Mouse (Mus musculus): ENCODE measurements at regions not wholly inside any gene's neighbourhood (a gene's known extent, or its start where the extent isn't known, plus 50 kb on each side); places are given as distances from the start of the nearest gene placed in this dataset.

DNA sequence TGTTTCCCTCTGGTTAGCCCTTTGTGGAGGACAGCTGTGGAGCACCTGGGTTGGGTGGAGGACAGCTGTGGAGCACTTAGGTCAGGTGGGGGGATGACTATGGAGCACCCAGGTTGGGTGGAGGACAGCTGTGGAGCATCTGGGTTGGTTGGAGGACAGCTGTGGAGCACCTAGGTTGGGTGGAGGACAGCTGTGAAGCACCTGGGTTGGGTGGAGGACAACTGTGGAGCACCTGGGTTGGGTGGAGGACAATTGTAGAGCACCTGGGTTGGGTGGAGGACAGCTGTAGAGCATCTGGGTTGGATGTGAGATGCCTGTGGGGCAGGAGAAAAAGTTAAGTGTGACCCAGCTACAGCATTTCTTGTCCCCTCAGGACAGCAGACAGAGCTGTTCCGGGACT is 77.1 kb upstream of the Mrps10 start:
- Histone ChIP-seq H3K4me2 (ENCODE audit: low read depth, low read length) (no peak overlapping the region), H3K27ac (no peak overlapping the region), H3K36me3 (ENCODE audit: insufficient read depth, low read length) (peaks cover 4% of the 10 kb centered on the region; the same call in 1 of the 2 replicates), H3K27me3 (ENCODE audit: insufficient read depth, low read length) (no peaks in the 10 kb centered on the region), H3K4me1 (ENCODE audit: insufficient read depth, low read length) (0 out of 2 replicates have a peak, but pooled peaks cover 9% of the 10 kb centered on the region), H3K9ac (replicated peaks; ENCODE audit: low read length) (no peak overlapping the region), H3K4me3 (ENCODE audit: low read length) (no peak overlapping the region), H3K9me3 (ENCODE audit: low read length) (no peaks in the 10 kb centered on the region)
- TF ChIP-seq CTCF (IDR thresholded peaks at IDR 0.05; ENCODE audit: low read depth), result no peak
- 100% methylated on average over 1 of the region's 1 CpGs for WGBS
- no peak for ATAC-seq
- DNase-seq (ENCODE audit: low spot score), result no peak

DNA sequence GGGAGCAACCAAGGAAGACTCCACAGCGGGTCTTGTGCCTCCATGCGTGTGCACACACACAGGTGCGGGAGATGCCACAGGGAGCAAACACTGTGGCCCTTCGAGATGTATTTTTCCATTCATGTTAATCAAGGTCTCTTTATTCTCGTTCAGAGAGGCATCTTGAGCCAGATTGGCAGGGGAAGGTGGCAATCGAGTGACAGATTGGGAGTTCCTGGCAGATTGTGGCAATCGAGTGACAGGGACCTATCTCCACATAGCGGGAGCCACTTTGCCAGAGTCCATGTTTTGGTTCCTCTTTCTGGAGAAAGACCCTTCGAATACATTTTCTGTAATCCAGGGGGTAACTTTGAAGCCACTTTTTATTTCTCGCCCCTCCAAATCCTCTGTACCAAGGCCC is 83.1 kb upstream of the Mrps10 start:
- Histone ChIP-seq H3K4me2 (ENCODE audit: low read depth, low read length) (no peak overlapping the region), H3K27me3 (ENCODE audit: insufficient read depth, low read length) (no peaks in the 10 kb centered on the region), H3K36me3 (ENCODE audit: insufficient read depth, low read length) (peaks cover 4% of the 10 kb centered on the region; the same call in 1 of the 2 replicates), H3K9ac (replicated peaks; ENCODE audit: low read length) (no peak overlapping the region), H3K9me3 (ENCODE audit: low read length) (no peaks in the 10 kb centered on the region), H3K4me3 (ENCODE audit: low read length) (no peak overlapping the region), H3K27ac (no peak overlapping the region), H3K4me1 (ENCODE audit: insufficient read depth, low read length) (no peaks in the 10 kb centered on the region)
- DNase-seq (ENCODE audit: low spot score) (no peak), ATAC-seq (no peak)
- WGBS, result 92% methylated on average over 10 of the region's 10 CpGs
- no peak for TF ChIP-seq CTCF (IDR thresholded peaks at IDR 0.05; ENCODE audit: low read depth)

DNA sequence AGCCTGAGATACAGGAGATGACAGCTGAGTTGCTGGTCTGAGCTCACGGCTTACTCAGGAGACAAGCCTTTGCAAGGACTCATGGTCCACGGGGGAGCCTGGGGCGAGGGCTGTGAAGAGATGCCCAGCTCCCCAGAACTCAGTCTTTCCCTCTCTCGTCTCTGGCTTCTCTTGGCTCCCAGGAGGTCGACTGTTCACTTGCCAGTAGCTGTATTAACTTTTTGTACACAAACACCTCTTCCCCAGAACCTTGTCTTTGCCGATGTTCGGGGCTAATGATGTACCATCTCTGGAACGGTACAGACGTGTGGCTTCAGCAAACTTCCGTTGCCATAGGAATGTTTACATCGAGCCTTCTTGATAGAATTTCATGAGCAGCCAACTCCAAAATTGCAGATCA is 84.5 kb upstream of the Mrps10 start:
- H3K36me3 ChIP-seq (ENCODE audit: insufficient read depth, low read length), result peaks cover 4% of the 10 kb centered on the region; the same call in 1 of the 2 replicates
- H3K27me3 ChIP-seq (ENCODE audit: insufficient read depth, low read length), result no peaks in the 10 kb centered on the region
- no peak overlapping the region for H3K4me2 ChIP-seq (ENCODE audit: low read depth, low read length)
- 79% methylated on average over 11 of the region's 11 CpGs for WGBS
- no peaks in the 10 kb centered on the region for H3K4me1 ChIP-seq (ENCODE audit: insufficient read depth, low read length)
- H3K9ac ChIP-seq (replicated peaks; ENCODE audit: low read length), result no peak overlapping the region
- H3K27ac ChIP-seq, result no peak overlapping the region
- TF ChIP-seq CTCF (IDR thresholded peaks at IDR 0.05; ENCODE audit: low read depth), result no peak
- ATAC-seq, result no peak
- no peaks in the 10 kb centered on the region for H3K9me3 ChIP-seq (ENCODE audit: low read length)
- H3K4me3 ChIP-seq (ENCODE audit: low read length), result no peak overlapping the region
- no peak for DNase-seq (ENCODE audit: low spot score)

DNA sequence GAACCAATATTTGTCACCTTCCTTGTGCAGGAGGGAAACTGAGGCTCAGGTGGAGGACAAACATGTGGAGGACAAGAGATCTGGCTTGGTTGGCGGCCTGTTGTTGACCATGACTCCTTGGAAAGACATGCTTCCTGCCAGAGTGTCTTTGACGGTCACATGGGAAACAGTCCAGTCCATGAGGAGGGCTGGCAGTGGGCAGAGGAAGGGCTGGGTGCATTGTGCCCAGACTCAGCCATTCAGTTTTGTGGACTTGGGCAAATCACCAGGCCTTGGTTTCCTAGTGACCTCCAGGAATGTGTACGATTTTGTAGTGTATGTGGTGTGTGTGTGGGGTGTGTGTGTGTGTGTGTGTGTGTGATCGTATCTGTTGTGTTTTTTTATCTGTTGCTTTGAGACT is 85.5 kb upstream of the Mrps10 start:
- Histone ChIP-seq H3K9ac (replicated peaks; ENCODE audit: low read length) (no peak overlapping the region), H3K9me3 (ENCODE audit: low read length) (no peaks in the 10 kb centered on the region), H3K4me1 (ENCODE audit: insufficient read depth, low read length) (no peaks in the 10 kb centered on the region), H3K36me3 (ENCODE audit: insufficient read depth, low read length) (peaks cover 4% of the 10 kb centered on the region; the same call in 1 of the 2 replicates), H3K4me3 (ENCODE audit: low read length) (no peak overlapping the region), H3K4me2 (ENCODE audit: low read depth, low read length) (no peak overlapping the region), H3K27me3 (ENCODE audit: insufficient read depth, low read length) (no peaks in the 10 kb centered on the region), H3K27ac (no peak overlapping the region)
- ATAC-seq (peak; percentile 77), DNase-seq (ENCODE audit: low spot score) (peak; percentile 9)
- no peak for TF ChIP-seq CTCF (IDR thresholded peaks at IDR 0.05; ENCODE audit: low read depth)
- 54% methylated on average over 4 of the region's 4 CpGs for WGBS

DNA sequence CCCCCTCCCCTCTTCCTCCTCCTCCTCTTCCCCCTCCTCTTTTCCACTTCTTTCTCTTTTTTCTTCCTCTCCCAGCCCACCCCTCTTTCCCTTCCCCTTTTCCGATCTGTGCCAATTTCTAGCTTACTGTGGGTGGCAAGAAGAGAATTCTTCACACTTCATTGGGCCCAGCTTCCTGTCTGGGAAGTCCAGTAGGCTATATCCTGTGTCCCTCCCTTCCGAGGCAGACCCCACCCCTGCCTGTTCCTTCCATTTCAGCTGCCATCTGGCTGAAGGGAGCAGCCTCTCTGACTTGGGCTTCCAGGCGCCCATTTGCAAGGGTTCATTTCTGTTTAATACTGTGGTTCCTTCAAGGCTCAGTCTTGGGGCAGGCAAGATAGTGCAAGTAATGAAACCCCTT is 86.2 kb upstream of the Mrps10 start:
- no peaks in the 10 kb centered on the region for H3K27me3 ChIP-seq (ENCODE audit: insufficient read depth, low read length)
- no peak overlapping the region for H3K9ac ChIP-seq (replicated peaks; ENCODE audit: low read length)
- no peak for TF ChIP-seq CTCF (IDR thresholded peaks at IDR 0.05; ENCODE audit: low read depth)
- H3K9me3 ChIP-seq (ENCODE audit: low read length), result no peaks in the 10 kb centered on the region
- 43% methylated on average over 3 of the region's 3 CpGs for WGBS
- no peak overlapping the region for H3K4me2 ChIP-seq (ENCODE audit: low read depth, low read length)
- ATAC-seq, result 0 out of 2 replicates have a peak, but pooled peaks have one; percentile 32
- no peaks in the 10 kb centered on the region for H3K4me1 ChIP-seq (ENCODE audit: insufficient read depth, low read length)
- H3K4me3 ChIP-seq (ENCODE audit: low read length), result no peak overlapping the region
- H3K36me3 ChIP-seq (ENCODE audit: insufficient read depth, low read length), result peaks cover 4% of the 10 kb centered on the region; the same call in 1 of the 2 replicates
- H3K27ac ChIP-seq, result no peak overlapping the region
- peak; percentile 46 for DNase-seq (ENCODE audit: low spot score)

DNA sequence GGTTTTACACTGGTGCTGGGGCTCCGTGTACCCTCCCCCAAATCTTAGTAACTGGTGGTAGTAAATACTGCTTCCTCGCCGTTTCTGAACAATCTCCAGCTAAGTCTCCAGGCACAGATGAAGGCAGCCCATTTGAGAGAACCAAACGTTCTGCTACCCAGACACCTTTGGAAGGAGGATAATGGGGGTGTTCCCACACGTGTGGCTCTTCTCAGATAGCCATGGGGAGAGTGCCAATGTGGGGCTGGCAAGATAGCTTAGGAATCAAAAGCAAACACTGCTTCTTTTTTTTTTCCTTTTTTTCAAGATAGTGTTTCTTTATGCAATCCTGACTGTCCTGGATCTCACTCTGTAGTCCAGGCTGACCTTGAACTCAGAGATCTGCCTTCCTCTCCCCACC is 90.8 kb upstream of the Mrps10 start:
- TF ChIP-seq CTCF (IDR thresholded peaks at IDR 0.05; ENCODE audit: low read depth), result no peak
- H3K9ac ChIP-seq (replicated peaks; ENCODE audit: low read length), result no peak overlapping the region
- no peak for DNase-seq (ENCODE audit: low spot score)
- no peaks in the 10 kb centered on the region for H3K9me3 ChIP-seq (ENCODE audit: low read length)
- no peaks in the 10 kb centered on the region for H3K36me3 ChIP-seq (ENCODE audit: insufficient read depth, low read length)
- H3K4me2 ChIP-seq (ENCODE audit: low read depth, low read length), result no peak overlapping the region
- H3K27me3 ChIP-seq (ENCODE audit: insufficient read depth, low read length), result no peaks in the 10 kb centered on the region
- no peaks in the 10 kb centered on the region for H3K4me1 ChIP-seq (ENCODE audit: insufficient read depth, low read length)
- no peak overlapping the region for H3K4me3 ChIP-seq (ENCODE audit: low read length)
- H3K27ac ChIP-seq, result no peak overlapping the region
- WGBS, result 83% methylated on average over 5 of the region's 5 CpGs
- ATAC-seq, result no peak

DNA sequence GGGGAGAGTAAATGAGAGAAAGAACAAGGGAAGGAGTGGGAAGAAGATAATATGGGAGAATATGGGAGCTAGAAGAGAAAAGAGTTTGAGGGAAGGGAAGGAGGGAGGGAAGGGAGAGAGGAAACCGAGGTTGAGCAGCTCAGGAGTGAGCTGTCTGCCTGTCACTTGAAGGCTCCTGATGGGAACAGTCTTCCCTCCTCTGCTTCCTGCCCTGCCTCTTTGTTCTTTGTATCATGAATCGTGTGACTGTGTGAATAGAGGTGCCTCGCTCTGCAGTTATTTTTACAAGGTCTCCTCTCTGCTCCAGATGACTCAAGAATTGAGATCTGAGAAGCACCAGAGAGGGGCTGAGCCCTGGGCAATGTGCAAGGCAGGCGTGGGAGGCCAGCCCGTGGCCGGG is 92.0 kb upstream of the Mrps10 start:
- DNase-seq (ENCODE audit: low spot score), result no peak
- Histone ChIP-seq H3K9me3 (ENCODE audit: low read length) (no peaks in the 10 kb centered on the region), H3K36me3 (ENCODE audit: insufficient read depth, low read length) (no peaks in the 10 kb centered on the region), H3K4me2 (ENCODE audit: low read depth, low read length) (no peak overlapping the region), H3K9ac (replicated peaks; ENCODE audit: low read length) (no peak overlapping the region), H3K4me3 (ENCODE audit: low read length) (no peak overlapping the region), H3K27me3 (ENCODE audit: insufficient read depth, low read length) (no peaks in the 10 kb centered on the region), H3K4me1 (ENCODE audit: insufficient read depth, low read length) (no peaks in the 10 kb centered on the region), H3K27ac (no peak overlapping the region)
- 60% methylated on average over 6 of the region's 6 CpGs for WGBS
- ATAC-seq, result no peak
- TF ChIP-seq CTCF (IDR thresholded peaks at IDR 0.05; ENCODE audit: low read depth), result no peak

Measured in hindbrain, postnatal 0 days (tissue).